ENCODE assay signal across 8 mouse cellular contexts in genomic region chr1:157458421-157459208, GRCm38 (mm10). TPM values are rescaled to one million over a fixed set of nuclear protein-coding genes. Genes with fewer than 3 reads are reported as not detected.
DNase-seq lines count a peak whose midpoint lies in the region; ATAC-seq and TF ChIP-seq lines count a peak whose summit lies in the region.

Gene Cryzl2, plus strand, starts transcription at chr1:157458577.

- peak; percentile 85 for ATAC-seq in embryonic facial prominence, embryonic 11.5 days (replicated peaks; ENCODE audit: insufficient number of reproducible peaks, low FRiP score, low TSS enrichment, low read depth)
- ATAC-seq in lung, embryonic 14.5 days (ENCODE audit: insufficient read depth): peak; percentile 97
- ATAC-seq in neural tube, embryonic 14.5 days (ENCODE audit: low read depth): peak; percentile 87

- H3K9me3 ChIP-seq in embryonic facial prominence, embryonic 11.5 days (replicated peaks; ENCODE audit: control insufficient read depth, low read length): no peaks in the 10 kb centered on the region
- H3K9me3 ChIP-seq in lung, embryonic 14.5 days (ENCODE audit: low read depth, low read length): no peaks in the 10 kb centered on the region
- no peaks in the 10 kb centered on the region for H3K9me3 ChIP-seq in neural tube, embryonic 14.5 days (ENCODE audit: control insufficient read depth, low read length)

- peak within 1 kb of the TSS; percentile 54 for H3K9ac ChIP-seq in embryonic facial prominence, embryonic 11.5 days (replicated peaks; ENCODE audit: low read length)
- peak within 1 kb of the TSS; percentile 52 for H3K9ac ChIP-seq in lung, embryonic 14.5 days
- no peak within 1 kb of the TSS for H3K9ac ChIP-seq in neural tube, embryonic 14.5 days (replicated peaks; ENCODE audit: low read depth, low read length)

- H3K4me2 ChIP-seq in embryonic facial prominence, embryonic 11.5 days (ENCODE audit: low read depth, low read length): peak within 1 kb of the TSS; percentile 62
- peak within 1 kb of the TSS; percentile 74 for H3K4me2 ChIP-seq in lung, embryonic 14.5 days
- peak within 1 kb of the TSS; percentile 46 for H3K4me2 ChIP-seq in neural tube, embryonic 14.5 days (ENCODE audit: low read depth, low read length)

- WGBS in embryonic facial prominence, embryonic 11.5 days: 6% methylated on average over 26 of the region's 29 CpGs
- WGBS in lung, embryonic 14.5 days: 8% methylated on average over 27 of the region's 29 CpGs
- 1% methylated on average over 29 of the region's 29 CpGs for WGBS in neural tube, embryonic 14.5 days

- no peaks in the 10 kb centered on the region for H3K4me1 ChIP-seq in embryonic facial prominence, embryonic 11.5 days (ENCODE audit: control insufficient read depth, insufficient read depth, low read length)
- H3K4me1 ChIP-seq in lung, embryonic 14.5 days (ENCODE audit: insufficient read depth): no peaks in the 10 kb centered on the region
- no peaks in the 10 kb centered on the region for H3K4me1 ChIP-seq in neural tube, embryonic 14.5 days (ENCODE audit: control insufficient read depth, insufficient read depth, low read length)

- H3K36me3 ChIP-seq in embryonic facial prominence, embryonic 11.5 days (replicated peaks; ENCODE audit: control insufficient read depth, insufficient read depth, low read depth, low read length): no peaks in the 10 kb centered on the region
- no peaks in the 10 kb centered on the region for H3K36me3 ChIP-seq in lung, embryonic 14.5 days (ENCODE audit: insufficient read depth)
- no peaks in the 10 kb centered on the region for H3K36me3 ChIP-seq in neural tube, embryonic 14.5 days (ENCODE audit: control insufficient read depth, insufficient read depth, low read length)

- H3K27me3 ChIP-seq in embryonic facial prominence, embryonic 11.5 days (ENCODE audit: control insufficient read depth, insufficient read depth, low read length): no peaks in the 10 kb centered on the region
- H3K27me3 ChIP-seq in lung, embryonic 14.5 days (ENCODE audit: insufficient read depth, low read length): no peaks in the 10 kb centered on the region
- H3K27me3 ChIP-seq in neural tube, embryonic 14.5 days (ENCODE audit: control insufficient read depth, insufficient read depth, low read length): no peaks in the 10 kb centered on the region

- intact Hi-C loops in left cerebral cortex, postnatal 4 days (cut with DNase I): no loop called here

- peak within 1 kb of the TSS; percentile 36 for H3K4me3 ChIP-seq in embryonic facial prominence, embryonic 11.5 days (ENCODE audit: low read depth, low read length)
- peak within 1 kb of the TSS; percentile 37 for H3K4me3 ChIP-seq in lung, embryonic 14.5 days (ENCODE audit: low read depth, low read length)
- peak within 1 kb of the TSS; percentile 16; the same call in 1 of the 2 replicates for H3K4me3 ChIP-seq in neural tube, embryonic 14.5 days (ENCODE audit: low read depth, low read length)

- peak; percentile 72 for DNase-seq in left cerebral cortex, postnatal 4 days
- no peak for DNase-seq in left cerebral cortex, adult 9 months (ENCODE audit: low spot score in 2 of 2)
- peak; percentile 84 for DNase-seq in embryonic facial prominence, embryonic 11.5 days (ENCODE audit: low spot score)
- DNase-seq in heart, adult 8-10 months (ENCODE audit: low spot score): peak; percentile 79
- peak; percentile 88 for DNase-seq in kidney, adult 18-20 months
- peak; percentile 90 for DNase-seq in lung, embryonic 14.5 days
- peak; percentile 63 to 70 for DNase-seq in thymus, postnatal 10 days (ENCODE audit: low spot score in 2 of 2)

- peak; percentile 89 for TF ChIP-seq CTCF in lung, embryonic 14.5 days (IDR thresholded peaks at IDR 0.05; ENCODE audit: low read depth)

- no peak within 1 kb of the TSS for H3K27ac ChIP-seq in embryonic facial prominence, embryonic 11.5 days (replicated peaks; ENCODE audit: low read depth, low read length)
- no peak within 1 kb of the TSS for H3K27ac ChIP-seq in lung, embryonic 14.5 days (ENCODE audit: low read depth)
- no peak within 1 kb of the TSS for H3K27ac ChIP-seq in neural tube, embryonic 14.5 days (ENCODE audit: low read depth, low read length)

RNA-seq across cellular contexts. Expression of gene Cryzl2, which starts in this region (rescaled TPM):
- total RNA-seq in left cerebral cortex, postnatal 4 days (2021): 1 to 10 TPM; 2.2 to 3.7 TPM
- polyA plus RNA-seq in embryonic facial prominence, embryonic 11.5 days (2014; fragmentation: Nextera tagmentation; extraction: Ambion mirVana): 8.0 and 9.7 TPM in 2 replicates
- total RNA-seq in heart, adult 8-10 months (2022): 10 to 100 TPM in 3 of 4 experiments, 1 to 10 TPM in 1; 9.6 to 11.9 (median 10.7) TPM
- 10.8 and 14.4 TPM in 2 replicates for polyA plus RNA-seq in lung, embryonic 14.5 days (2014; fragmentation: Nextera tagmentation; extraction: Ambion mirVana)
- 6.2 and 8.2 TPM in 2 replicates for polyA plus RNA-seq in neural tube, embryonic 14.5 days (2014; fragmentation: Nextera tagmentation; extraction: Ambion mirVana)

Comparison
In these comparisons a context has a peak if more than half of its experiments do, and no peak if none do; other contexts are left out.
1. DNase-seq: peak in left cerebral cortex, postnatal 4 days (single experiment), embryonic facial prominence, embryonic 11.5 days (single experiment), heart, adult 8-10 months (single experiment), kidney, adult 18-20 months (single experiment), lung, embryonic 14.5 days (single experiment) and thymus, postnatal 10 days (2 of 2); none in left cerebral cortex, adult 9 months (0 of 2).
2. Peak in every context shown above with its lines, with median percentiles within 50 percentile points of each other: ATAC-seq, H3K4me2 ChIP-seq and H3K4me3 ChIP-seq.